Mouse (Mus musculus) megakaryocyte, embryonic 14.5 days (primary cell): ENCODE data around the gene Nr6a1.

Experiments used
- FLI1 ChIP-seq: IDR thresholded peaks from 2 replicates; pipeline ENCODE4 v1.6.1; 2012; ENCODE audit warnings: low read length, inconsistent platforms, mixed read lengths
- GATA1 ChIP-seq: IDR thresholded peaks from 3 replicates; pipeline ENCODE4 v1.6.1; 2012; ENCODE audit warnings: mixed read lengths, low read length, inconsistent platforms, borderline replicate concordance

GRCm38 (mm10) chr2:38786216-38786960 lies 141.1 kb downstream of the Nr6a1 start:
- TF ChIP-seq GATA1 (no peak), FLI1 (no peak)
